Mouse (Mus musculus): ENCODE measurements at regions not wholly inside any gene's neighbourhood (a gene's known extent, or its start where the extent isn't known, plus 50 kb on each side); places are given as distances from the start of the nearest gene placed in this dataset.
A peak's percentile ranks its signal among the peaks of the same experiment; 100 is the strongest.

GRCm38 (mm10) chr14:78225677-78226076, 82.2 kb downstream of the Tnfsf11 start:
- no peak for DNase-seq

- peak; percentile 30 to 45 for DNase-seq
These were observed 91.4 kb downstream of the Tnfsf11 start for GRCm38 (mm10) chr14:78216229-78216963.

- DNase-seq = no peak
These were observed 92.4 kb downstream of the Tnfsf11 start for GRCm38 (mm10) chr14:78215491-78215890.

- DNase-seq = no peak
These were observed 103.3 kb downstream of the Tnfsf11 start for GRCm38 (mm10) chr14:78204566-78204863.

GRCm38 (mm10) chr14:78203726-78204565, 103.9 kb downstream of the Tnfsf11 start:
- peak; percentile 28 to 53 for DNase-seq

- DNase-seq = no peak
These were observed 105.1 kb downstream of the Tnfsf11 start for GRCm38 (mm10) chr14:78202781-78203180.

GRCm38 (mm10) chr14:78197483-78197882, 108.7 kb upstream of the Fam216b start:
- DNase-seq = no peak

GRCm38 (mm10) chr14:78179576-78179975, 90.8 kb upstream of the Fam216b start:
- no peak for DNase-seq

- no peak for DNase-seq
These were observed 84.6 kb upstream of the Fam216b start for GRCm38 (mm10) chr14:78173451-78173850.

- DNase-seq = no peak
These were observed 84.1 kb upstream of the Fam216b start for GRCm38 (mm10) chr14:78172956-78173355.

- no peak for DNase-seq
These were observed 72.0 kb upstream of the Fam216b start for GRCm38 (mm10) chr14:78160819-78161218.

- DNase-seq = no peak
These were observed 70.8 kb upstream of the Fam216b start for GRCm38 (mm10) chr14:78159567-78159966.

GRCm38 (mm10) chr14:78157660-78158059, 68.9 kb upstream of the Fam216b start:
- no peak for DNase-seq

GRCm38 (mm10) chr14:78148851-78149250, 60.0 kb upstream of the Fam216b start:
- DNase-seq = no peak

GRCm38 (mm10) chr14:78143751-78144150, 54.9 kb upstream of the Fam216b start:
- no peak for DNase-seq
